Mouse (Mus musculus) mesoderm, embryonic 11.5 days (tissue): ENCODE measurements at regions not wholly inside any gene's neighbourhood (a gene's known extent, or its start where the extent isn't known, plus 50 kb on each side); places are given as distances from the start of the nearest gene placed in this dataset.

Experiments used
- DNase-seq: peaks from one replicate; pipeline ENCODE4 v3.0.0-alpha.2; 2012; ENCODE audit warnings: low read depth, low spot score

DNA sequence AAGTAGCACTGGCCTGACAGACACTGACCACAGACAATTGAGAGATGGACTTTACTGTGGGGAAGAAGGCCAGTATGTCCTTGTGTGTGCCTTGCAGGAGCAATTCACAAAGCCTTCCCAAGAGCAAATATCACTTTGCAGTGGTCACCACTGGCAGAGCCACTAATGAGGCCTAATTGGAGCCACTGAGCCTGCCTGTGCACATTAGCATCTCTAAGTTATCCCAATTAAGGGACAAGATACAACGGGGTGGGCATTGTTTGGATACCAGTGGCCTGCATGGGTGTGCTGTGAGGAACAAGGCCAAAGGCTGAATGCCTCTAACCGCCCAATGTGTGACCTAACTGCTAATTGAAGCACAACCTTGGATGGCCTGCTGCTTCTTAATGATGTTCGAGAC lies 433.4 kb upstream of the Ptbp2 start:
- DNase-seq, result no peak

DNA sequence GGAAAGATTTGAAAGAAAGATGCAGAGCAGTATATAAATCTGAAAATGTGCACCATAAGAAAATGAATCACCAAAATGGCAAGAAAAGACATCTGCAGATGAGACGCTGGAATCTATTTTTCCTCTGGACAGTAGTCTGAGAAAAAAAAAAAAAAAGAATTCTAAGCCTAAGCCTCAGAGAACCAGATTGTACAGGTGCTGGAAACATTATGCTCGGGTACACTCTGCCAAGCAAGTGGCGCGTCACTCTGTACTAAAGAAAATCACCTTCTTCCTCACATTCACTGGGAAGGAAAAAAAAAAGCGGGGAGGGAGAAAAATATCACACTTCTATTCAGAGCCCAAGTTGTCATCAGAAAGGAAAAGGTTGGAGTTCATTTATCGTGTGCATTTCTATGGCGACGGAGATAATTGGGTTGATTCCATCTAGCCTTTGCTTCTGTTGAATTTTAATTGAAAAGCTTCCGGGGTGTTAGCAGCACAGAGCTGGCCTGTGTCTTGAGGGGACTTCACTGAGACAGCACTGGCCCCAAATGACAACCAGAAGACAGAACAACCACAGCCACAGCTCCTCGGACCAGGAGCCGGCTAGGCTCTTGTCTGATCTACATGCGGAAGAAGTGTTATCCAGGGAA lies 430.5 kb upstream of the Ptbp2 start:
- DNase-seq, result no peak

DNA sequence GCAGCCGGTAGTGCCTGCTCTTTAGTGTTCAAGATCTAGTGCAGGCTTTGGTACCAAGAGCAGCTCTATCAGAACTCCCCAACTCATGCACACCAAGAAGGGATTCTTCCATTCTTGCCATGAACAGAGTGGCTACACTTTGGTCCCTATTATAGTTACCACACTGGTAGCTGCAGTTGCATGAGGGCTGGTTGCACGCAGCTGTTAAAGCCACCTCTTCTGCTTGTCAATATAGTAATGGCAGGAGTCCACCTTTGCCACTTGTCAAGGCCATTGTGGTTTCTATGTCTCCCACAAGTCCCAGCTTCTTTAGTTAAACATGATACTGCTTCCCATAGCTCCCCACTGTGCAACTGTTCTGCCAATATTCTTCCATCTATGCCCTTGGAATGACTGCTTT lies 415.1 kb upstream of the Ptbp2 start:
- no peak for DNase-seq

DNA sequence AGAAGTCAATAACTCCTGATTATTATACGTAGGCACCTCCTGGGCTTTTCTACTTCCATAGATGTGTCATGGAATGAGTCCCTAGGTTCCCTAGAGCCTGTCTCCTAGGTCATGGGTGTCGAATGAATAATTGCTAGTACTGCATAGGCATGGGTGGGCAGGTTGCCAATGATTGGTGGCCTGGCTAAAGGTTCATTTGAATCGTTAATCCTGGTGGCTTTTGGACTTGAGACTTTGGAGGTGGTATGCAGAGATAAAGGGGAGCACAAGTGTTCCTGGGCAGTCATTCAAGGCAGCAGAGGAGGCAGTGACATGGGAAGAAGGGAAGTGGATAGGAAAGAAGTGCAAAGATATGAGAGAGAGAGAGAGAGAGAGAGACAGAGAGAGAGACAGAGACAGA lies 410.2 kb upstream of the Ptbp2 start:
- DNase-seq, result no peak

GRCm38 (mm10) chr3:120192439-120193326 lies 408.4 kb upstream of the Ptbp2 start:
- peak; percentile 64 for DNase-seq

DNA sequence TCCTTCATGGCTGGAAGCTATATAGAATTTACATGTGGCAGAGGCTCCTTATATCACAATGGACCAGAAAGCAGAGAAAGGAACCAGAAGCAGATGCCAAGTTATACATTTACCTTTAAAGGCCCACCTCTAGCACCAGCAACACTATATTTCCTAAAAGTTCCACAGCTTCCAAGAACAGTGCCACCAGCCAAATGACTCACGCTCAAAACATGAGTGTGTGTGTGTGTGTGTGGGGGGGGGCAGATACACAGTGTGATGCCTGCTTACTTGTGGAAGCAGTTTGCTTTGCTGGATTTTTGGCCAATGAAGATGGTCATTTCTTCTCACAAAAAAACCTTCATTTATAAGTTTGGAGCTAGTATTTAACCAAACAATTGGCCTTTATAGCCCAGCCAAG lies 405.3 kb upstream of the Ptbp2 start:
- no peak for DNase-seq

DNA sequence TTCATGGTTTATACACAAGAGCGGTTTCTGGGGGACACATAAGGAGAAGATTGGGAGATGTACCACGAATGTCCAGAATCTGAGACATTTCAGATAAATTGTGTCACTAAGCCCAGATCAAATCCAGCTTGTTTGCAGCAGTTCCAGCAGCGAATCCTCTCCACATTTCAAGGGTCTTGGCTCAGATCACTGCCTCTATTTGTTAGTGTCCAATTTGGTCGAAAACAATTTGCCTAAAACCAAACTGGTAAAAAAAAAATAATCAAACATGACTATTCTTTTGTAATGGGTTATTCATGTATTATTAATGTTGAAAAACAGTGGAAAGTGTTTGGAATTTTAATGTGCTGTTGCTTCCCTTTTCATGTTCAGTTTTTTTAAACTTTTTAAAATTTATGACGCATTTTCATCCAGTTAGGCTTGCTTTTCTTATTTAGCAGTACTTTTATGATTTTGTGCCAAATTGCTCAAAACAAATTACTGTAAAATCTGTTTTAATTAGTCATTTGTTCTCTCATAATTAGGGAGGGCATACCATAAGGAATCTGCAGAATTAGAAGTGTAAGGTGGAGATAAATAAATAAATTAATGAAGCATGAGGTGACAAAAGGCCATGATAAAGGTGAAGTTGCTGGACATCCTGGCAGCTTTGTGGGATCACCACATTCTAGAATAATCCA lies 396.8 kb upstream of the Ptbp2 start:
- DNase-seq, result no peak

DNA sequence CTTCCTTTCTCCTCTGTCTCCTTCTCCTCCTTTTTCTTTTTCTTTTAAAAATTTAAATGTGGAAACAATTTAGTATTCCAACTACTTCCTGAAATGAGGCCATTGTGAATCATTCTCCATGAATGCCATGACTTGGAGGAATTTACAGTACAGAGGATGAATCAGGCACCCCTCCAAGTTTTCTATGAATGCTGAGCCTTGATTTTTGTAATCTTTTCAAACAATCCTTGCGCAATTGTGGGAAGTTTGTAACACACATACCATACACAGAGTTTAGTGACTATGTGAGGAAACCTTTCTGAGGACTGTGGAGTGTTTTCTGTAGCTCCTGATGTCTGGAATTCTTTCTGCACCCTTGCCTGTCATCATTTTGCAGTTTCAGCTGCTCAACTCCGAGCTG lies 391.4 kb upstream of the Ptbp2 start:
- no peak for DNase-seq
